Mouse (Mus musculus) erythroblast, embryonic 14.5 days (primary cell): ENCODE measurements around the gene Ssu72.

Source experiments
- GATA1 ChIP-seq: IDR thresholded peaks from 2 replicates; pipeline ENCODE4 v1.6.1; 2012; ENCODE audit warnings: low read length, inconsistent platforms, mixed read lengths
- TAL1 ChIP-seq: IDR thresholded peaks from 3 replicates; pipeline ENCODE4 v1.6.1; 2012; ENCODE audit warnings: low read length, inconsistent platforms, mixed read lengths

DNA sequence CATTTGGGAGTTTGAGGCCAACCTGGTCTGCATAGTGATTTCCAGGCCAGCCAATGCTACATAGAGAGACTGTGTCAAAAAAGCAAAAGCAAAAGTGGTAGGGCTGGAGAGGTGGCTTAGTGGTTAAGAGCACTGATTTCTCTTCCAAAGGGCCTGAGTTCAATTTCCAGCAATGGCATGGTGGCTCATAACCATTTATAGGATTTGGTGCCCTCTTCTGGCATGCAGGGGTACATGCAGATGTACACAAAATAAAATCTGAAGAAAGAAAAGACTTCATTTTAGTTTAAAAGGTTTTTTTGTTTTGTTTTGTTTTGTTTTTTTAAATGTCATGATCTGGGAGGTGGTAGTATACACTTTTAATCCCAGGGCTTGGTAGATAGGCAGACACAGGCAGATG is 4.2 kb upstream of the Ssu72 start:
- TF ChIP-seq GATA1, result no peak
- TF ChIP-seq TAL1, result no peak
